Mouse (Mus musculus): ENCODE measurements around the gene Spindoc. TPM values are rescaled to one million over a fixed set of nuclear protein-coding genes. Genes with fewer than 3 reads are reported as not detected.
"Not testable (repeated sequence)": the region's sequence is repeated elsewhere in the genome, so short reads cannot be mapped to it uniquely, and the experiment has no call there.

Spindoc gene
- total RNA-seq, 2 experiments from 2014 or later: 35.4 to 39.4 TPM

- DNase-seq (ENCODE audit: low spot score in 2 of 2): no peak
Observed at GRCm38 (mm10) chr19:7404623-7405229, 21.9 kb upstream of the Spindoc start.

GRCm38 (mm10) chr19:7400635-7401034, 17.8 kb upstream of the Spindoc start:
- no peak for DNase-seq (ENCODE audit: low spot score in 2 of 2)

- DNase-seq (ENCODE audit: low spot score in 2 of 2): not testable (repeated sequence)
Observed at GRCm38 (mm10) chr19:7398898-7399297, 16.1 kb upstream of the Spindoc start.

GRCm38 (mm10) chr19:7396867-7397826, 14.4 kb upstream of the Spindoc start:
- not testable (repeated sequence) for DNase-seq (ENCODE audit: low spot score in 2 of 2)

- no peak for DNase-seq (ENCODE audit: low spot score in 2 of 2)
Observed at GRCm38 (mm10) chr19:7388488-7388887, 5.7 kb upstream of the Spindoc start.

- no peak for DNase-seq (ENCODE audit: low spot score in 2 of 2)
Observed at GRCm38 (mm10) chr19:7386042-7386441, 3.2 kb upstream of the Spindoc start.

- peak; percentile 39 to 46 for DNase-seq (ENCODE audit: low spot score in 2 of 2)
Observed at GRCm38 (mm10) chr19:7382248-7382902, 419 bp downstream of the Spindoc start.

GRCm38 (mm10) chr19:7381906-7382247, 917 bp downstream of the Spindoc start:
- DNase-seq (ENCODE audit: low spot score in 2 of 2): no peak

GRCm38 (mm10) chr19:7377639-7378038, 5.2 kb downstream of the Spindoc start:
- no peak for DNase-seq (ENCODE audit: low spot score in 2 of 2)

GRCm38 (mm10) chr19:7374491-7374890, 8.3 kb downstream of the Spindoc start:
- no peak for DNase-seq (ENCODE audit: low spot score in 2 of 2)

- not testable (repeated sequence) for DNase-seq (ENCODE audit: low spot score in 2 of 2)
Observed at GRCm38 (mm10) chr19:7369469-7369868, 13.3 kb downstream of the Spindoc start.

GRCm38 (mm10) chr19:7353636-7354035, 29.2 kb downstream of the Spindoc start:
- no peak for DNase-seq (ENCODE audit: low spot score in 2 of 2)

GRCm38 (mm10) chr19:7352809-7353495, 29.8 kb downstream of the Spindoc start:
- no peak for DNase-seq (ENCODE audit: low spot score in 2 of 2)

- DNase-seq (ENCODE audit: low spot score in 2 of 2): no peak
Observed at GRCm38 (mm10) chr19:7349993-7350392, 32.8 kb downstream of the Spindoc start.

GRCm38 (mm10) chr19:7345235-7345755, 37.5 kb downstream of the Spindoc start:
- DNase-seq (ENCODE audit: low spot score in 2 of 2): no peak

- no peak for DNase-seq (ENCODE audit: low spot score in 2 of 2)
Observed at GRCm38 (mm10) chr19:7342646-7343045, 40.1 kb downstream of the Spindoc start.

GRCm38 (mm10) chr19:7341512-7342397, 41.0 kb downstream of the Spindoc start, which contains the start of gene Mark2:
TSS of gene Mark2 (minus strand) at chr19:7341860.
- peak; percentile 90 to 93 for DNase-seq (ENCODE audit: low spot score in 2 of 2)

GRCm38 (mm10) chr19:7340780-7341475, 41.9 kb downstream of the Spindoc start:
- DNase-seq (ENCODE audit: low spot score in 2 of 2): no peak

- no peak for DNase-seq (ENCODE audit: low spot score in 2 of 2)
Observed at GRCm38 (mm10) chr19:7340371-7340779, 42.4 kb downstream of the Spindoc start.
